Mouse (Mus musculus): Measurements from ENCODE around the gene Klra10.
"Not testable (repeated sequence)": the region's sequence is repeated elsewhere in the genome, so short reads cannot be mapped to it uniquely, and the experiment has no call there.

Gene Klra10

DNA sequence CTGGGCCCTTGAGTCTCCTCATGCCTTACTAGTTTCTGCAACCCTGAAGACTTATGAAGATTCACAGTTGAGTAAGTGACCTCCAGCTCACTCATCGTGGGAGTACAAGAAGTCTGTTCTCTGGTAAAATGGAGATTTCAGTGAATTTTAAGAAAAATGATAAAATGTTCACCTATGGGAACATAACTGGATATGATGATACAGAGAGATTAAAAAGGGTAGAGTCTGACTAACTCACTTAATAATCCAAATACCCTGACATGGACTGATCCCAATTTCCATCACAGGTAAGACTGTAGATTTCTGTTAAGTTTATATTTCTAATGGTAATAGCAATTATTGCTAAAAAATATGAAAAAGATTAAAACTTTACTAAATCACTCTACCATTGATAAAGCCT, at the start of gene Klra10:
Gene Klra10, minus strand, starts transcription at position 101 of the 400 bp plus-strand sequence.
- not testable (repeated sequence) for DNase-seq (ENCODE audit: low spot score in 2 of 2)

- DNase-seq (ENCODE audit: low spot score in 2 of 2): no peak
Measured at GRCm38 (mm10) chr6:130287984-130288649, 6.4 kb upstream of the Klra10 start.

DNA sequence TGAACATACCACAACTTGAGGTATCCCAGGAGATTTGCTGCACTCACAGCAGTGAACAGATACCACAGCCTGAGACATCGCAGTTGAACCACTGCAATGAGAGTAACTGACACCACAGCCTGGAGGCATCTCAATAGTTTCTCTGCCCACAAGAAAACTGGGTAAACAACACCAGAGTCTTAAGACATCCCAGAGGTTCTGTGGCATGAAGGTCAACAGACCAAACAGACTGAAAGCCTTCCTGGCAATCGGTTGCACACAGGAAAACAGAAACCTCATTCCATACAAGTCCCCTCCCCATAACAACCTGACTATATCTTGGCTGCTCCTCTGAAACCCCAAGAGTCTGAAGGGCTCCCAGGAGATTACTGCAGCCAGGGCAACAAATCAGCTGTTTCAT, 26.4 kb downstream of the Klra10 start:
- no peak for DNase-seq (ENCODE audit: low spot score in 2 of 2)

DNA sequence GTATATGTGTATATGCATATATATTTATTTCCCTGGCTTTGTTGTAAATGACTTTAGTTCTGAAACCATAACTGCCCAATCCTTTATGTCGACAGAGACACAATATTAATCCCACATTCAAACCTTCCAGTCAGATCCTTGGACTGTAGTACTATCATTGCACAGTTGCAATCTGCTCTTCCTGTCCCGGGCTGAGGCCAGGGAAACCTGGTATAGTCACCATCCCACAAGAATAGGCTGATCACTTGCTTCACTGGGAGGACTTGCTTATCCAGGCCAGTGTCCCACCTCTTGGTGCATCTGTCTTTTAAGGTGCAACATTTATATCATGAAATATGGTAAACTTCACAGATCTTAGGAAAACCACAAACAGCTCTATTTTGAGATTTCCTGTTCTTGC, 44.2 kb downstream of the Klra10 start:
- no peak for DNase-seq (ENCODE audit: low spot score in 2 of 2)

GRCm38 (mm10) chr6:130236635-130237034, 45.1 kb downstream of the Klra10 start:
- no peak for DNase-seq (ENCODE audit: low spot score in 2 of 2)

DNA sequence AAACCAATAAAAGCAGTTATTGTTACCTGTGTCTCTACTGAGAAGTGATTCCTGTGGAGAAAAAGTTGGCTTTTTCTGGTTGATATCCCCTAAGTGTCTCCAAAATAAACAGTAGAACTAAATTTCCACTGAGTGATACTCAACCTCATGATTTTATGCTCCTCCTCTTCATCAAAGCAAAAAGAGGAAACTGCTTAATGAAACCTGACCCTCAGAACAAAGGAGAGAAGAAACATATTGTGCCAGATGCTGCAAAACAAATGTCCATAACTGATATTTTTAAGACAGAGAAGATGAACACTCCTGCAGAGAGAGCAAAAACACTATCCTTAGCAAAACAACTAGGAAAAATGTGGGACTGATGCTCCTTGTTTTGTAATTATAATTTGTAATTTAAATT, 48.5 kb downstream of the Klra10 start, which contains the start of gene Klra7:
Gene Klra7, minus strand, starts transcription at position 101 of the 400 bp plus-strand sequence.
- no peak for DNase-seq (ENCODE audit: low spot score in 2 of 2)

All from right cerebral cortex, adult 2 months (tissue).